Mouse (Mus musculus) CD4-positive, CD25-positive, alpha-beta regulatory T cell, adult 2 months (primary cell): ENCODE results near the gene Coq7.

Source experiments
- DNase-seq: peaks from one replicate; pipeline ENCODE4 v3.0.0-alpha.2; 2012; ENCODE audit warnings: low read depth, low spot score

The Coq7 gene

GRCm38 (mm10) chr7:118461400-118462136 is 71.6 kb downstream of the Coq7 start:
- DNase-seq = no peak
